Mouse (Mus musculus) forebrain, embryonic 11.5 days (tissue): ENCODE measurements at regions not wholly inside any gene's neighbourhood (a gene's known extent, or its start where the extent isn't known, plus 50 kb on each side); places are given as distances from the start of the nearest gene placed in this dataset.
A peak's percentile ranks its signal among the peaks of the same experiment; 100 is the strongest.

Source experiments
- ATAC-seq: fragments of 200-750 bp; cut with Nextera tagmentation; replicated peaks from 2 replicates; pipeline ENCODE4 v1.8.0; 2017; ENCODE audit warnings: moderate TSS enrichment; ENCODE audit not compliant: low FRiP score
- DNase-seq: peaks from one replicate; pipeline ENCODE4 v3.0.0-alpha.2; 2017; ENCODE audit warnings: low spot score
- H3K27ac ChIP-seq: fragments of 300-500 bp; sonication (generic); 2 replicates; pipeline ENCODE4 v1.5.1; 2014; ENCODE audit warnings: low read depth, low read length
- H3K27me3 ChIP-seq: fragments of 300-500 bp; sonication (generic); 2 replicates; pipeline ENCODE4 v1.6.1; 2014; ENCODE audit warnings: mild to moderate bottlenecking, low read length, mixed read lengths; ENCODE audit not compliant: control insufficient read depth, insufficient read depth
- H3K36me3 ChIP-seq: fragments of 300-500 bp; sonication (generic); 2 replicates; pipeline ENCODE4 v1.6.1; 2014; ENCODE audit warnings: mild to moderate bottlenecking, low read length, moderate library complexity, mixed read lengths; ENCODE audit not compliant: control insufficient read depth, insufficient read depth
- H3K4me1 ChIP-seq: fragments of 300-500 bp; sonication (generic); replicated peaks from 2 replicates; pipeline ENCODE4 v1.6.1; 2014; ENCODE audit warnings: low read length, mixed read lengths; ENCODE audit not compliant: control insufficient read depth, insufficient read depth
- H3K4me2 ChIP-seq: fragments of 300-500 bp; sonication (generic); 2 replicates; pipeline ENCODE4 v1.6.1; 2014; ENCODE audit warnings: low read depth, mild to moderate bottlenecking, low read length, moderate library complexity, mixed read lengths; ENCODE audit not compliant: severe bottlenecking
- H3K4me3 ChIP-seq: fragments of 300-500 bp; sonication (generic); 2 replicates; pipeline ENCODE4 v1.5.1; 2014; ENCODE audit warnings: low read depth, low read length
- H3K9ac ChIP-seq: fragments of 300-500 bp; sonication (generic); 2 replicates; pipeline ENCODE4 v1.6.1; 2014; ENCODE audit warnings: low read length
- H3K9me3 ChIP-seq: fragments of 300-500 bp; sonication (generic); 2 replicates; pipeline ENCODE4 v1.6.1; 2016; ENCODE audit warnings: low read length, mixed read lengths; ENCODE audit not compliant: control insufficient read depth
- WGBS: fragments of 180-500 bp; shearing (Covaris S2); extraction: QIAGEN DNeasy Blood & Tissue Kit; methylation state at CpG from one replicate; pipeline ENCODE4 v1.1.7; 2014; 5-methylcytosine and 5-hydroxymethylcytosine counted together

DNA sequence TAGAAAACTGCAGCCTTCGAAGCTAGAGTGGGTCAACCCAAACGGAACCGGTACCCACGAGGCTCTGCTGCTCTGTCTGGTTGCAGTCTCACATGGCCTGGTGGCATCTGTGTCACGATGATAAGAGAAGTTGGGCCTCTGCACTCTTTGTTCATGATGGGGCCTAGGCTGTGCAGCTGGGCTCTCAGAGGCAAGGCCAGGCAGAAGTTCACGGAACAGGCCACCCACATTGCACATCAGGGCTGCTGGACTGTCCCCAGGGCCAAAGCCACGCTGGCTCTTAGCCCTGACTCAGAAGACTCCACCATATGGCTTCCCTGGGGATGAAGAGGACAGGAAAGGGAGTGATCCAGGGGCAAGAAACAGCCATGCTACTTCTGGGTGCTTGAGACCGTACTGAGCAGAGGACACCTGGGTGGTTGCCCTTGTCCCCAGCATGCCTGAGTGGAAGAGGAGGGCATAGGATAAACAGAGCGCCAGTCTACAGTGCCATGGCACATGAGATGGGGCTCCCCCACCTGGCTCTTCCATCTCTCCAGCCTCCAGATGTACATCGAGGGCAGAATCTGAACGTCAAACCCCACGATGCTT, 274.1 kb downstream of the Sox9 start:
- WGBS = 81% methylated on average over 12 of the region's 12 CpGs

DNA sequence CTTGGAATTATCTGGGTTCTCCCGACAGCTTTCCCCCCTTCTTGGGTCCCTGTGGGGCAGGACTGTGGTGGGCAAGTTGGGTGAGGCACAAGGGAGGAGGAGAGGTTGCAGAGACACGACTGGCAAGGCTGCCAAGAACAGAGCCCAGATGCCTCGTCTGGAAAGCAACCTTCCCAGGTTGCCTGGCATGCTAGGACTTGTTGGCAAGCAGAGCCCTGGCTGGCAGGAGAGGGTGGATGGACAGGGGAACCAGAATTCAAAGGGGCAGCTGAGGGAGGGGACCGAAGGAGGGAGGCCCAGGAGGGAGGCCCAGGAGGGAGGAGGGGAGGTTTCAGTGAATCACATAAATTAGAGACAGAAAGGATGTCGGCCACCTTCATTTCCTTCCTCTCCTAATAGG, 274.8 kb downstream of the Sox9 start:
- WGBS = 17% methylated on average over 5 of the region's 5 CpGs
- H3K4me2 ChIP-seq = no peak overlapping the region
- DNase-seq (no peak), ATAC-seq (peak; percentile 57; the same call in 1 of the 2 replicates)
- no peak overlapping the region for H3K4me3 ChIP-seq
- no peaks in the 10 kb centered on the region for H3K36me3 ChIP-seq
- peak overlapping the region; percentile 27; the same call in 1 of the 2 replicates for H3K9ac ChIP-seq
- H3K27ac ChIP-seq = no peak overlapping the region
- H3K9me3 ChIP-seq = no peaks in the 10 kb centered on the region
- H3K4me1 ChIP-seq = peaks cover 9% of the 10 kb centered on the region
- no peaks in the 10 kb centered on the region for H3K27me3 ChIP-seq

More for the DNA sequence above, 274.1 kb downstream of the Sox9 start:
- Histone ChIP-seq H3K9ac (no peak overlapping the region), H3K27ac (no peak overlapping the region), H3K4me3 (no peak overlapping the region), H3K36me3 (no peaks in the 10 kb centered on the region), H3K9me3 (no peaks in the 10 kb centered on the region), H3K27me3 (no peaks in the 10 kb centered on the region), H3K4me2 (no peak overlapping the region), H3K4me1 (peaks cover 9% of the 10 kb centered on the region)
- no peak for DNase-seq
- peak; percentile 31 for ATAC-seq

GRCm38 (mm10) chr11:113070365-113070764, 288.3 kb downstream of the Sox9 start:
- Histone ChIP-seq H3K27ac (no peak overlapping the region), H3K4me2 (no peak overlapping the region), H3K27me3 (no peaks in the 10 kb centered on the region), H3K4me1 (peaks cover 10% of the 10 kb centered on the region; the same call in 1 of the 2 replicates), H3K9ac (no peak overlapping the region), H3K4me3 (no peak overlapping the region), H3K36me3 (no peaks in the 10 kb centered on the region), H3K9me3 (no peaks in the 10 kb centered on the region; the same call in 1 of the 2 replicates)
- WGBS = 91% methylated on average over 4 of the region's 4 CpGs
- ATAC-seq (no peak), DNase-seq (no peak)

DNA sequence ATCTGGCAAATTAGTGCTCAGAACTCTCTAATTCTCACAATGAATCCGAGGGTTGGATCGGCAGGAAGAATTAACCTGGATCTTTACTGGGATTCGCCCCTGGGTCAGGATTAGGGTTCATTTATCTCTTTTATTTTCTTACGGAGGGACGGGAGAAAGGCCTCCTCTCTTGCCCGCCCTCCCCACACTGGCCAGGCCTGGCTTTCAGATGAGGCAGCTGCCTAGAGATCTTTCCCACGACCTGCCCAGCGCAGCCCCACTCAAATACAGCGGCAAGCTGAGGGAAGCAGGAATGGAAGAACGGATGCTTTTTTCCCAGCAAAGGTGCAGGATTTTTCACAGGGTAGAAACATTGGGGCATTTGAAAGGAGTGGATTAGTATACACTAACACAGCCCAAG, 289.9 kb downstream of the Sox9 start:
- ATAC-seq = no peak
- H3K4me1 ChIP-seq = peaks cover 10% of the 10 kb centered on the region; the same call in 1 of the 2 replicates
- H3K9me3 ChIP-seq = no peaks in the 10 kb centered on the region; the same call in 1 of the 2 replicates
- peak overlapping the region; percentile 32; the same call in 1 of the 2 replicates for H3K9ac ChIP-seq
- no peak overlapping the region for H3K4me3 ChIP-seq
- no peaks in the 10 kb centered on the region for H3K27me3 ChIP-seq
- H3K27ac ChIP-seq = no peak overlapping the region
- H3K4me2 ChIP-seq = no peak overlapping the region
- no peaks in the 10 kb centered on the region for H3K36me3 ChIP-seq
- WGBS = 17% methylated on average over 10 of the region's 10 CpGs
- DNase-seq = no peak

DNA sequence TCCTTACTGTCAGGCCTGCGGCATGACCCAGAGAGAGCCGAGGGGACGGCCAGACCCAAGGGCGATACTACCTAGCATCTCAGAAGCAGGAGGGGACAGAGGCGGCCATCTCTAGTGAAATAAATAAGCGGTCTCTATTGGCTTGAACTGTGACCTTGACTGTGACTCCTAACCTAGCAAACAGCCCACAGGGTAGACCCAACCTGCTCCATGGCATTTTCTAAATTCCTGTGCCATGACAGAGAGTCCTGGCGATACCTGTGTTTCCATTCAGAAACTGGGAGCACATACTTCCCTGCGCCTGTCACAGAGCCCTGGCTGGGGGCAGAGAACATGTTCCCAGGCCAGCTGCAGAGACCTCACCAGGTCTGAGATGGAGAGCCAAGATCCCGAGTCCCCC, 292.3 kb downstream of the Sox9 start:
- Histone ChIP-seq H3K27me3 (no peaks in the 10 kb centered on the region), H3K27ac (no peak overlapping the region), H3K4me1 (peaks cover 10% of the 10 kb centered on the region; the same call in 1 of the 2 replicates), H3K4me3 (no peak overlapping the region), H3K9ac (no peak overlapping the region), H3K9me3 (no peaks in the 10 kb centered on the region), H3K36me3 (no peaks in the 10 kb centered on the region), H3K4me2 (no peak overlapping the region)
- 91% methylated on average over 9 of the region's 9 CpGs for WGBS
- ATAC-seq = no peak
- no peak for DNase-seq

- Histone ChIP-seq H3K9me3 (no peaks in the 10 kb centered on the region), H3K9ac (no peak overlapping the region), H3K4me1 (peaks cover 10% of the 10 kb centered on the region; the same call in 1 of the 2 replicates), H3K27ac (no peak overlapping the region), H3K27me3 (no peaks in the 10 kb centered on the region), H3K36me3 (no peaks in the 10 kb centered on the region), H3K4me2 (no peak overlapping the region), H3K4me3 (no peak overlapping the region)
- 98% methylated on average over 4 of the region's 4 CpGs for WGBS
- no peak for DNase-seq
- no peak for ATAC-seq
Measured at GRCm38 (mm10) chr11:113076371-113076770, 294.3 kb downstream of the Sox9 start.

GRCm38 (mm10) chr11:113080311-113080710, 298.3 kb downstream of the Sox9 start:
- 95% methylated on average over 2 of the region's 2 CpGs for WGBS
- no peak for ATAC-seq

GRCm38 (mm10) chr11:113084442-113084841, 302.4 kb downstream of the Sox9 start:
- WGBS = 92% methylated on average over 6 of the region's 6 CpGs
- H3K27ac ChIP-seq = no peak overlapping the region
- no peak overlapping the region for H3K9ac ChIP-seq
- DNase-seq (no peak), ATAC-seq (no peak)
- no peaks in the 10 kb centered on the region for H3K36me3 ChIP-seq
- no peak overlapping the region for H3K4me3 ChIP-seq
- no peaks in the 10 kb centered on the region for H3K27me3 ChIP-seq
- no peaks in the 10 kb centered on the region; the same call in 1 of the 2 replicates for H3K4me1 ChIP-seq
- H3K9me3 ChIP-seq = no peaks in the 10 kb centered on the region
- H3K4me2 ChIP-seq = no peak overlapping the region

More at GRCm38 (mm10) chr11:113080311-113080710, 298.3 kb downstream of the Sox9 start:
- no peak overlapping the region for H3K4me3 ChIP-seq
- H3K4me1 ChIP-seq = no peaks in the 10 kb centered on the region
- H3K4me2 ChIP-seq = no peak overlapping the region
- H3K27me3 ChIP-seq = no peaks in the 10 kb centered on the region
- no peak overlapping the region for H3K9ac ChIP-seq
- DNase-seq = no peak
- H3K9me3 ChIP-seq = no peaks in the 10 kb centered on the region
- no peak overlapping the region for H3K27ac ChIP-seq
- no peaks in the 10 kb centered on the region for H3K36me3 ChIP-seq

DNA sequence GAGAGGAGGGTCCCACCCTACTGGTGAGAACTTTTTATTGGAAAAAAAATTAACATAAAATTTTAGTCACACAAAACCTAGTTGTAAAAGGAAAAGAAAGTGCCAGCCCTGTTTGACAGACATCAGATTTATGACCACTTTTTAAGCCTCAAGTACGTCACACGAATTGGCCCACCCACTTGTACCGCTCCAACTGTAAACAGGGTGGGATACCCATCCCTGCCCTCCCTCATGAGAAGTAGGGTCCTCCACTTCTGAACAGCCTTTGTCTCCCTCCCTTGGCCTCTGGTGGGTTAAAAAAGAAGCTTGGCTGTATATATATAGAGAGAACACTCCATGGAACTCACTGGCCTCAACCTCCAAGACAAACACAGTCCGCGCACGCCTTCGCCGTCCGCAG, 303.5 kb downstream of the Sox9 start:
- Histone ChIP-seq H3K36me3 (no peaks in the 10 kb centered on the region), H3K4me3 (no peak overlapping the region), H3K27me3 (no peaks in the 10 kb centered on the region), H3K4me1 (no peaks in the 10 kb centered on the region; the same call in 1 of the 2 replicates), H3K27ac (no peak overlapping the region), H3K9me3 (no peaks in the 10 kb centered on the region), H3K9ac (no peak overlapping the region), H3K4me2 (no peak overlapping the region)
- WGBS = 89% methylated on average over 9 of the region's 9 CpGs
- ATAC-seq = no peak
- no peak for DNase-seq
